Mouse (Mus musculus) hindbrain, postnatal 0 days (tissue): ENCODE results near the gene Anapc13. TPM values are rescaled to one million over a fixed set of nuclear protein-coding genes. Genes with fewer than 3 reads are reported as not detected.

Experiments
- ATAC-seq: fragments of 200-750 bp; cut with Nextera tagmentation; 2 replicates; pipeline ENCODE4 v1.8.0; 2017; ENCODE audit warnings: mild to moderate bottlenecking, moderate TSS enrichment, moderate library complexity
- DNase-seq: peaks from one replicate; pipeline ENCODE4 v3.0.0-alpha.2; 2015; ENCODE audit warnings: low spot score
- H3K27ac ChIP-seq: fragments of 300-500 bp; sonication (generic); 2 replicates; pipeline ENCODE4 v1.5.1; 2014; ENCODE audit warnings: mild to moderate bottlenecking
- H3K27me3 ChIP-seq: fragments of 300-500 bp; sonication (generic); 2 replicates; pipeline ENCODE4 v1.6.1; 2014; ENCODE audit warnings: low read length, mixed read lengths; ENCODE audit not compliant: insufficient read depth
- H3K36me3 ChIP-seq: fragments of 300-500 bp; sonication (generic); 2 replicates; pipeline ENCODE4 v1.6.1; 2014; ENCODE audit warnings: low read length, mixed read lengths; ENCODE audit not compliant: insufficient read depth
- H3K4me1 ChIP-seq: fragments of 300-500 bp; sonication (generic); 2 replicates; pipeline ENCODE4 v1.6.1; 2014; ENCODE audit warnings: antibody characterized with exemption, low read length, mixed read lengths; ENCODE audit not compliant: insufficient read depth
- H3K4me2 ChIP-seq: fragments of 300-500 bp; sonication (generic); 2 replicates; pipeline ENCODE4 v1.6.1; 2014; ENCODE audit warnings: low read depth, mild to moderate bottlenecking, low read length, moderate library complexity, mixed read lengths
- H3K4me3 ChIP-seq: fragments of 300-500 bp; sonication (generic); 2 replicates; pipeline ENCODE4 v1.5.1; 2014; ENCODE audit warnings: low read length
- H3K9ac ChIP-seq: fragments of 300-500 bp; sonication (generic); replicated peaks from 2 replicates; pipeline ENCODE4 v1.6.1; 2014; ENCODE audit warnings: mild to moderate bottlenecking, low read length, moderate library complexity, mixed read lengths
- H3K9me3 ChIP-seq: fragments of 300-500 bp; sonication (generic); 2 replicates; pipeline ENCODE4 v1.6.1; 2016; ENCODE audit warnings: low read length, mixed read lengths
- CTCF ChIP-seq: IDR thresholded peaks from 2 replicates; pipeline ENCODE4 v1.5.1; 2016; ENCODE audit warnings: antibody characterized with exemption, control low read depth, low read depth
- WGBS: fragments of 180-500 bp; shearing (Covaris S2); extraction: QIAGEN DNeasy Blood & Tissue Kit; methylation state at CpG from one replicate; pipeline ENCODE4 v1.1.7; 2014; 5-methylcytosine and 5-hydroxymethylcytosine counted together
- polyA plus RNA-seq: library from polyadenylated mRNA; unstranded; fragments of >200 nt; fragmentation: Nextera tagmentation; extraction: Ambion mirVana; gene quantifications from 2 replicates; pipeline ENCODE4 v1.2.1, GENCODE M21; 2015
- total RNA-seq: library from RNA; depleted of rRNA; stranded (reverse); fragments of >200 nt; gene quantifications from 2 replicates; pipeline ENCODE4 v1.2.3, GENCODE M21; 2014

Anapc13 gene
- total and polyA plus RNA-seq, 2 experiments from 2014 or later: 22.0 to 170 TPM

GRCm38 (mm10) chr9:102627442-102627841, 1.3 kb downstream of the Anapc13 start:
- peak overlapping the region; percentile 87; the same call in 1 of the 2 replicates for H3K4me3 ChIP-seq
- no peak for ATAC-seq
- peak overlapping the region; percentile 97; the same call in 1 of the 2 replicates for H3K9ac ChIP-seq
- DNase-seq: no peak
- H3K4me1 ChIP-seq: 0 out of 2 replicates have a peak, but pooled peaks cover 10% of the 10 kb centered on the region
- H3K36me3 ChIP-seq: 0 out of 2 replicates have a peak, but pooled peaks cover 5% of the 10 kb centered on the region
- H3K4me2 ChIP-seq: peak overlapping the region; percentile 94
- no peaks in the 10 kb centered on the region for H3K27me3 ChIP-seq
- H3K9me3 ChIP-seq: no peaks in the 10 kb centered on the region
- TF ChIP-seq CTCF: no peak
- peak overlapping the region; percentile 99; the same call in 1 of the 2 replicates for H3K27ac ChIP-seq
- WGBS: 88% methylated on average over 7 of the region's 7 CpGs

GRCm38 (mm10) chr9:102629052-102629451, 3.0 kb downstream of the Anapc13 start:
- Histone ChIP-seq H3K4me1 (0 out of 2 replicates have a peak, but pooled peaks cover 10% of the 10 kb centered on the region), H3K9ac (no peak overlapping the region), H3K36me3 (0 out of 2 replicates have a peak, but pooled peaks cover 5% of the 10 kb centered on the region), H3K27me3 (no peaks in the 10 kb centered on the region), H3K4me2 (no peak overlapping the region), H3K4me3 (no peak overlapping the region), H3K27ac (no peak overlapping the region), H3K9me3 (no peaks in the 10 kb centered on the region)
- DNase-seq (no peak), ATAC-seq (no peak)
- no peak for TF ChIP-seq CTCF
- WGBS: 82% methylated on average over 7 of the region's 7 CpGs

GRCm38 (mm10) chr9:102631589-102632147, 5.6 kb downstream of the Anapc13 start:
- TF ChIP-seq CTCF: no peak
- 0 out of 2 replicates have a peak, but pooled peaks cover 6% of the 10 kb centered on the region for H3K4me1 ChIP-seq
- H3K4me2 ChIP-seq: no peak overlapping the region
- no peaks in the 10 kb centered on the region for H3K9me3 ChIP-seq
- peaks cover 10% of the 10 kb centered on the region; the same call in 1 of the 2 replicates for H3K36me3 ChIP-seq
- ATAC-seq (no peak), DNase-seq (no peak)
- H3K27ac ChIP-seq: no peak overlapping the region
- H3K4me3 ChIP-seq: no peak overlapping the region
- 67% methylated on average over 2 of the region's 2 CpGs for WGBS
- H3K27me3 ChIP-seq: no peaks in the 10 kb centered on the region
- H3K9ac ChIP-seq: no peak overlapping the region

- H3K4me3 ChIP-seq: no peak overlapping the region
- ATAC-seq (no peak), DNase-seq (no peak)
- no peaks in the 10 kb centered on the region for H3K27me3 ChIP-seq
- H3K4me2 ChIP-seq: no peak overlapping the region
- H3K27ac ChIP-seq: no peak overlapping the region
- 0 out of 2 replicates have a peak, but pooled peaks cover 2% of the 10 kb centered on the region for H3K4me1 ChIP-seq
- H3K36me3 ChIP-seq: peaks cover 10% of the 10 kb centered on the region; the same call in 1 of the 2 replicates
- 93% methylated on average over 4 of the region's 4 CpGs for WGBS
- no peaks in the 10 kb centered on the region for H3K9me3 ChIP-seq
- no peak for TF ChIP-seq CTCF
- H3K9ac ChIP-seq: no peak overlapping the region
Measured at GRCm38 (mm10) chr9:102632173-102632572, 6.1 kb downstream of the Anapc13 start.

GRCm38 (mm10) chr9:102632923-102633537, 6.9 kb downstream of the Anapc13 start:
- no peak overlapping the region for H3K27ac ChIP-seq

GRCm38 (mm10) chr9:102634453-102634852, 8.4 kb downstream of the Anapc13 start:
- no peak for TF ChIP-seq CTCF
- no peak overlapping the region for H3K4me3 ChIP-seq
- WGBS: 83% methylated on average over 8 of the region's 8 CpGs

More at GRCm38 (mm10) chr9:102632923-102633537, 6.9 kb downstream of the Anapc13 start:
- TF ChIP-seq CTCF: peak; percentile 90
- 50% methylated on average over 1 of the region's 1 CpGs for WGBS
- peak; percentile 68; the same call in 1 of the 2 replicates for ATAC-seq
- no peak overlapping the region for H3K4me2 ChIP-seq
- H3K4me1 ChIP-seq: no peaks in the 10 kb centered on the region
- H3K9ac ChIP-seq: no peak overlapping the region
- H3K4me3 ChIP-seq: no peak overlapping the region
- no peaks in the 10 kb centered on the region for H3K9me3 ChIP-seq
- no peaks in the 10 kb centered on the region for H3K27me3 ChIP-seq
- H3K36me3 ChIP-seq: peaks cover 10% of the 10 kb centered on the region; the same call in 1 of the 2 replicates
- DNase-seq: peak; percentile 90

GRCm38 (mm10) chr9:102636553-102636952, 10.5 kb downstream of the Anapc13 start:
- WGBS: 4% methylated on average over 4 of the region's 4 CpGs
- peak; percentile 88 for TF ChIP-seq CTCF
- Histone ChIP-seq H3K9ac (no peak overlapping the region), H3K4me2 (no peak overlapping the region), H3K4me3 (no peak overlapping the region), H3K36me3 (peaks cover 5% of the 10 kb centered on the region; the same call in 1 of the 2 replicates), H3K4me1 (no peaks in the 10 kb centered on the region), H3K27me3 (no peaks in the 10 kb centered on the region), H3K27ac (no peak overlapping the region), H3K9me3 (no peaks in the 10 kb centered on the region)
- peak; percentile 82 for DNase-seq
- 0 out of 2 replicates have a peak, but pooled peaks have one; percentile 41 for ATAC-seq

More at GRCm38 (mm10) chr9:102634453-102634852, 8.4 kb downstream of the Anapc13 start:
- Histone ChIP-seq H3K36me3 (peaks cover 10% of the 10 kb centered on the region; the same call in 1 of the 2 replicates), H3K27me3 (no peaks in the 10 kb centered on the region), H3K9me3 (no peaks in the 10 kb centered on the region), H3K9ac (no peak overlapping the region), H3K4me1 (no peaks in the 10 kb centered on the region), H3K4me2 (no peak overlapping the region), H3K27ac (no peak overlapping the region)
- DNase-seq (no peak), ATAC-seq (no peak)
